Mouse (Mus musculus) mouse embryonic stem cell (cell line): ENCODE data around the gene Pofut1.

Experiments used
- in situ Hi-C, 2 experiments: fragments of 300-500 bp; cut with MboI; formaldehyde crosslinking; loops; 1 replicate in 1 of 2; 3 replicates in 1 of 2; pipeline ENCODE4 v1.14.3; 2019 to 2020; ENCODE audit warnings: low sequenced_read_pairs in 2 of 2, low pct_unique_long_range_greater_than_20kb in 1 of 2, mixed read lengths in 1 of 2; ENCODE audit not compliant: unreplicated experiment in 1 of 2

Gene Pofut1

DNA sequence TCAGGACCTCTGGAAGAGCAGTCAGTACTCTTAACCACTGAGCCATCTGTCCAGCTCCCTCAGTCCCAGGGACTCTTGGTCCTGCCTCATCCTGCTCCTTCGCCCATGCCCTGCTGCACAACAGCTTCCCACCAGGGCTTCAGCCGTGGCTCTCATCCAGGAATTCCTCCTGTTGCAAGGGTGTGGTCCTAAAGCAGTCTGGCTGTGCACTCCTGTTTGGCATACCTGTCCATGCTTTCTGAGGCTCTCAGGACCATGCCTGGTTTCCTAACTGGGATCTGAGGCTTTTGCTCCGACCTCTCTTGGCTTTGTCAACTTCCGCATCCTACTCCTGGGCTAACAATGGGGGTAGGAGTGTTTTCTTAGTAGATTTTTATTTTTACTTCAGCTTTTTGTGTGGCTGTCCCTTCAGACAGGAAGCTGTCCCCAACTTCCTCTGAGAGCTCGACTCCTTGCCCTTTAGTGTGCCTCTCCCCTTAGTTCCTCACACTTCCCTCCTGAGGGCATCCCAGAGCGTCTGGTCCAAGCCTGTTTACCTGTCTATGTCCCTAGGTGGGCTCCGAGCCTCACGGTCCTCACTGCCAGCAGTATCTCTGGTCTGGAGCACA is 77.8 kb downstream of the Pofut1 start:
- in situ Hi-C loops = no loop called here
